Mouse (Mus musculus) mouse trophoblast stem cell (cell line): ENCODE measurements around the gene Nle1.
"Not testable (repeated sequence)": the region's sequence is repeated elsewhere in the genome, so short reads cannot be mapped to it uniquely, and the experiment has no call there.

Experiments
- in situ Hi-C, 2 experiments: fragments of 300-500 bp; cut with MseI, MboI; formaldehyde crosslinking; loops; 2 replicates in 1 of 2; 3 replicates in 1 of 2; pipeline ENCODE4 v1.15.1; 2025

The Nle1 gene

GRCm38 (mm10) chr11:82907651-82908607 is at the start of gene Nle1:
TSS of gene Nle1 (minus strand) at chr11:82908411.
- in situ Hi-C loops, result loop anchor here in 1 of 2 experiments (25.0 kb wide), 1 partner anchor 279 kb away; the partner anchor contains the start of genes Slfn3 and Slfn4

- in situ Hi-C loops, result loop anchor here (5.0 kb wide), 2 partner anchors 35 to 40 kb away; no protein-coding TSS in a partner anchor
These were observed 48.7 kb upstream of the Nle1 start for GRCm38 (mm10) chr11:82956925-82957324.

- in situ Hi-C loops, result loop anchor here (5.0 kb wide), 2 partner anchors 32 to 37 kb away; no protein-coding TSS in a partner anchor
These were observed 46.4 kb upstream of the Nle1 start for GRCm38 (mm10) chr11:82954631-82955030.

GRCm38 (mm10) chr11:82952612-82953542 is 44.7 kb upstream of the Nle1 start:
- in situ Hi-C loops, result no loop called here

- in situ Hi-C loops, result no loop called here
These were observed 43.8 kb upstream of the Nle1 start for GRCm38 (mm10) chr11:82951865-82952611.

GRCm38 (mm10) chr11:82950736-82951481 is 42.7 kb upstream of the Nle1 start, which contains the start of gene Slfn5:
TSS of gene Slfn5 (plus strand) at chr11:82951349.
- in situ Hi-C loops, result no loop called here

GRCm38 (mm10) chr11:82949036-82949435 is 40.8 kb upstream of the Nle1 start:
- in situ Hi-C loops, result no loop called here

- in situ Hi-C loops, result no loop called here
These were observed 39.2 kb upstream of the Nle1 start for GRCm38 (mm10) chr11:82947457-82947856.

GRCm38 (mm10) chr11:82945636-82946035 is 37.4 kb upstream of the Nle1 start:
- in situ Hi-C loops, result no loop called here

- in situ Hi-C loops, result no loop called here
These were observed 35.1 kb upstream of the Nle1 start for GRCm38 (mm10) chr11:82943336-82943735.

- in situ Hi-C loops, result no loop called here
These were observed 25.0 kb upstream of the Nle1 start for GRCm38 (mm10) chr11:82933186-82933585.

- in situ Hi-C loops, result not testable (repeated sequence)
These were observed 23.6 kb upstream of the Nle1 start for GRCm38 (mm10) chr11:82931671-82932450.

- in situ Hi-C loops, result not testable (repeated sequence)
These were observed 22.9 kb upstream of the Nle1 start for GRCm38 (mm10) chr11:82931161-82931560.

- in situ Hi-C loops, result not testable (repeated sequence)
These were observed 22.3 kb upstream of the Nle1 start for GRCm38 (mm10) chr11:82930391-82930955.

- in situ Hi-C loops, result loop anchor here in 1 of 2 experiments (10.0 kb wide), 1 partner anchor 115 kb away; no protein-coding TSS in a partner anchor
These were observed 21.4 kb upstream of the Nle1 start for GRCm38 (mm10) chr11:82929633-82929950.

- in situ Hi-C loops, result loop anchor here in 1 of 2 experiments (10.0 kb wide), 1 partner anchor 116 kb away; no protein-coding TSS in a partner anchor
These were observed 20.9 kb upstream of the Nle1 start for GRCm38 (mm10) chr11:82928897-82929632.

- in situ Hi-C loops, result loop anchor here (5.0 to 25.0 kb wide), 3 partner anchors 33 to 263 kb away; partner anchors contain the start of genes Slfn3 (in 1 of the 2) and Slfn4 (in 1 of the 2)
These were observed 15.7 kb upstream of the Nle1 start for GRCm38 (mm10) chr11:82923910-82924309.

- in situ Hi-C loops, result loop anchor here (5.0 to 25.0 kb wide), 3 partner anchors 36 to 266 kb away; partner anchors contain the start of genes Slfn3 (in 1 of the 2) and Slfn4 (in 1 of the 2)
These were observed 13.5 kb upstream of the Nle1 start for GRCm38 (mm10) chr11:82921691-82922090.
